Mouse (Mus musculus): ENCODE data around the gene Tedc1. TPM values are rescaled to one million over a fixed set of nuclear protein-coding genes. Genes with fewer than 3 reads are reported as not detected.

Tedc1 gene
- polyA plus RNA-seq, 1 experiment from 2014 or later: 37.4 TPM

- Histone ChIP-seq H3K36me3 (ENCODE audit: control insufficient read depth, insufficient read depth, low read length) (peaks cover 100% of the 10 kb centered on the region), H3K4me1 (ENCODE audit: control insufficient read depth, insufficient read depth, low read length) (no peaks in the 10 kb centered on the region), H3K27ac (ENCODE audit: low read depth, low read length) (no peak overlapping the region), H3K4me3 (ENCODE audit: low read length) (no peak overlapping the region), H3K9ac (ENCODE audit: low read depth, low read length) (no peak overlapping the region; the same call in 1 of the 2 replicates), H3K4me2 (replicated peaks; ENCODE audit: low read depth, low read length) (no peak overlapping the region), H3K27me3 (ENCODE audit: control insufficient read depth, insufficient read depth, low read length) (no peaks in the 10 kb centered on the region), H3K9me3 (ENCODE audit: control insufficient read depth, low read length) (no peaks in the 10 kb centered on the region)
- ATAC-seq (ENCODE audit: low FRiP score, low TSS enrichment): no peak
- 95% methylated on average over 8 of the region's 8 CpGs for WGBS
Observed at GRCm38 (mm10) chr12:113130732-113131131, 25.5 kb upstream of the Tedc1 start.

DNA sequence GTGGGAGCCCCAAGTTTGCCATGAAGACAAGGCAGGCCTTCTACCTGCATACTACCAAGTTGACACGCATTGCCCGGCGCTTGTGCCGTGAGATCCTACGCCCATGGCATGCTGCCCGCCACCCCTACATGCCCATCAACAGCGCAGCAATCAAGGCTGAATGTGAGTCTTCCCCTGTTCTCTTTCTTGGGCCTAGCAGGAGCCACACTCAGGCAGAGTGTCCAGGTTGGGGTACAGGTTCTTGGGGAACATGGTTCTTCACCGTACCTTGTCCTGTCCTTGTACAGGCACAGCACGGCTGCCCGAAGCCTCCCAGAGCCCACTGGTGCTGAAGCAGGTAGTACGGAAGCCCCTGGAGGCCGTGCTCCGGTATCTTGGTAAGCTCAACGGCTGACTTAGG lies 24.6 kb upstream of the Tedc1 start:
- no peak overlapping the region for H3K27ac ChIP-seq (ENCODE audit: low read depth, low read length)
- H3K27me3 ChIP-seq (ENCODE audit: control insufficient read depth, insufficient read depth, low read length): no peaks in the 10 kb centered on the region
- no peak overlapping the region for H3K4me2 ChIP-seq (replicated peaks; ENCODE audit: low read depth, low read length)
- no peaks in the 10 kb centered on the region for H3K4me1 ChIP-seq (ENCODE audit: control insufficient read depth, insufficient read depth, low read length)
- no peaks in the 10 kb centered on the region for H3K9me3 ChIP-seq (ENCODE audit: control insufficient read depth, low read length)
- H3K36me3 ChIP-seq (ENCODE audit: control insufficient read depth, insufficient read depth, low read length): peaks cover 100% of the 10 kb centered on the region
- no peak for ATAC-seq (ENCODE audit: low FRiP score, low TSS enrichment)
- H3K9ac ChIP-seq (ENCODE audit: low read depth, low read length): no peak overlapping the region
- 99% methylated on average over 14 of the region's 14 CpGs for WGBS
- H3K4me3 ChIP-seq (ENCODE audit: low read length): no peak overlapping the region

DNA sequence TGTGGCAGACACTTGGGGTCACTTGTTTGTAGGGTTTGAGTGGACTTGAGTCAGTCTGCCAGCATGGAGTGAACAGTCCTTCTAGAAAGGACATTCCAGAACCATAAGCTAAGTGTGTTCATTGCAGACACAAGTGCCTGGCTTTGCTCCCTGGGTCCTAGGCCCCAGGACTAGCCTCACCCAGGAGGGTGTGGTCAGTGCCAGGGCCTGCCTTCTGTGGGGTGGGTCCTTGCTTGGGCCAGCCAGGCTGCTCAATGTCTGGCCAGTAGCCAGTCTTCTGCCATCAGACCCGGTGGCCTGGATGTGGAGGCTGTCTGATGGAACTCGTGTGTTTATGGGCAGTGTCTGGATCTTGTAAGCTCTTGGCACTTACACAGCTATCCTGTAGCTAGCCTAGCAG lies 23.7 kb upstream of the Tedc1 start:
- WGBS: 90% methylated on average over 2 of the region's 2 CpGs
- Histone ChIP-seq H3K4me2 (replicated peaks; ENCODE audit: low read depth, low read length) (no peak overlapping the region), H3K27me3 (ENCODE audit: control insufficient read depth, insufficient read depth, low read length) (no peaks in the 10 kb centered on the region), H3K4me1 (ENCODE audit: control insufficient read depth, insufficient read depth, low read length) (no peaks in the 10 kb centered on the region), H3K27ac (ENCODE audit: low read depth, low read length) (no peak overlapping the region), H3K9ac (ENCODE audit: low read depth, low read length) (no peak overlapping the region), H3K4me3 (ENCODE audit: low read length) (no peak overlapping the region), H3K36me3 (ENCODE audit: control insufficient read depth, insufficient read depth, low read length) (peaks cover 100% of the 10 kb centered on the region), H3K9me3 (ENCODE audit: control insufficient read depth, low read length) (no peaks in the 10 kb centered on the region)
- no peak for ATAC-seq (ENCODE audit: low FRiP score, low TSS enrichment)

DNA sequence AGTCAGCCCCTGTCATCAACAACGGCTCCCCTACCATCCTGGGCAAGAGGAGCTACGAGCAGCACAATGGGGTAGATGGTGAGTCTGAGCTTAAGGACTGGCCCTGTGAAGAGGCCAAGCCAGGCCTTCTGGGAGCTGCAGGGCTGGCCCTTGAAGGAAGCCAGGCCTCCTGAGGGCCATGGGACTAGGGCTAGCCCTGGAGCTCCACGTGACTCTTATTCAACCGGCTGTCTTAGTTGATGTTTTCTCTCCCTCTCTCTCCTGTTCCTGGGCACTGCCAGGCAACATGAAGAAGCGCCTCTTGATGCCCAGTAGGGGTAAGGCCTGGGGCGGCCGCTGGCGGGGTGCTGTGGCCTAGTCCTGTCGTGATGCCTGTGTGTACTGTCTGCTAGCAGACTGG lies 23.0 kb upstream of the Tedc1 start:
- H3K4me2 ChIP-seq (replicated peaks; ENCODE audit: low read depth, low read length): no peak overlapping the region
- no peaks in the 10 kb centered on the region for H3K9me3 ChIP-seq (ENCODE audit: control insufficient read depth, low read length)
- ATAC-seq (ENCODE audit: low FRiP score, low TSS enrichment): no peak
- H3K9ac ChIP-seq (ENCODE audit: low read depth, low read length): no peak overlapping the region
- H3K27ac ChIP-seq (ENCODE audit: low read depth, low read length): no peak overlapping the region
- no peaks in the 10 kb centered on the region for H3K4me1 ChIP-seq (ENCODE audit: control insufficient read depth, insufficient read depth, low read length)
- no peaks in the 10 kb centered on the region for H3K27me3 ChIP-seq (ENCODE audit: control insufficient read depth, insufficient read depth, low read length)
- H3K36me3 ChIP-seq (ENCODE audit: control insufficient read depth, insufficient read depth, low read length): peaks cover 100% of the 10 kb centered on the region
- 95% methylated on average over 9 of the region's 9 CpGs for WGBS
- no peak overlapping the region for H3K4me3 ChIP-seq (ENCODE audit: low read length)

DNA sequence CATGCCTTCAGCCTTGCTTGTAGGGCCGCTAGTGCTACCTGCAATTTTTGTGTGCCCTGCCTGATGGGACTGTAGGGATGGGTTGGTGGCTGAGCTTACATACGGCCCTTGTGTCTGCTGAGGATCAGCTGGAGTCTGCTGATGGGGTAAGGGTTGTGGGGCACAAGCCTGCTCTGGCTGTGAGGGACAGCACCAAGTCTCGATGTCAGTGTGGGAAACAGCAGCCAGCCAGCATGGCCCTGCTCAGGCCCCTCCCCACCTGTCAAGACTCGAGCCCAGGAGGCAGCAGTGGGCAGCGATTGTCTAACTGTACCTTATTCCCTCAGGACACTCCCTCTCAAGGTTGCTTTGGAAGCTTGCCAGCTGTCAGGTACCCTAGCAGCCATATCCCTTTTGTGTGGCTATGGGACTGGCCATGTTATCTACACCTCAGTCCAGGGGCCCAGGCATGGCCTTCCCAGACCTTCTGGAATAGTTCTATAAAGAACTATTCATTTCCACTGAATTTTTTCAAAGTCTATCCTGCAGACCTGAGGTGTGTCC lies 22.3 kb upstream of the Tedc1 start:
- Histone ChIP-seq H3K4me1 (ENCODE audit: control insufficient read depth, insufficient read depth, low read length) (peaks cover 5% of the 10 kb centered on the region; the same call in 1 of the 2 replicates), H3K36me3 (ENCODE audit: control insufficient read depth, insufficient read depth, low read length) (peaks cover 99% of the 10 kb centered on the region)
- ATAC-seq (ENCODE audit: low FRiP score, low TSS enrichment): no peak

GRCm38 (mm10) chr12:113134502-113134901 lies 21.7 kb upstream of the Tedc1 start:
- Histone ChIP-seq H3K4me3 (ENCODE audit: low read length) (no peak overlapping the region), H3K27ac (ENCODE audit: low read depth, low read length) (no peak overlapping the region), H3K4me2 (replicated peaks; ENCODE audit: low read depth, low read length) (no peak overlapping the region), H3K9me3 (ENCODE audit: control insufficient read depth, low read length) (no peaks in the 10 kb centered on the region), H3K4me1 (ENCODE audit: control insufficient read depth, insufficient read depth, low read length) (peaks cover 10% of the 10 kb centered on the region; the same call in 1 of the 2 replicates), H3K36me3 (ENCODE audit: control insufficient read depth, insufficient read depth, low read length) (peaks cover 93% of the 10 kb centered on the region), H3K27me3 (ENCODE audit: control insufficient read depth, insufficient read depth, low read length) (no peaks in the 10 kb centered on the region), H3K9ac (ENCODE audit: low read depth, low read length) (no peak overlapping the region)
- ATAC-seq (ENCODE audit: low FRiP score, low TSS enrichment): no peak
- 94% methylated on average over 4 of the region's 4 CpGs for WGBS

More for the DNA sequence above, 22.3 kb upstream of the Tedc1 start:
- no peak overlapping the region for H3K4me3 ChIP-seq (ENCODE audit: low read length)
- no peaks in the 10 kb centered on the region for H3K9me3 ChIP-seq (ENCODE audit: control insufficient read depth, low read length)
- H3K4me2 ChIP-seq (replicated peaks; ENCODE audit: low read depth, low read length): no peak overlapping the region
- H3K9ac ChIP-seq (ENCODE audit: low read depth, low read length): no peak overlapping the region
- H3K27ac ChIP-seq (ENCODE audit: low read depth, low read length): no peak overlapping the region
- WGBS: 79% methylated on average over 5 of the region's 5 CpGs
- no peaks in the 10 kb centered on the region for H3K27me3 ChIP-seq (ENCODE audit: control insufficient read depth, insufficient read depth, low read length)

DNA sequence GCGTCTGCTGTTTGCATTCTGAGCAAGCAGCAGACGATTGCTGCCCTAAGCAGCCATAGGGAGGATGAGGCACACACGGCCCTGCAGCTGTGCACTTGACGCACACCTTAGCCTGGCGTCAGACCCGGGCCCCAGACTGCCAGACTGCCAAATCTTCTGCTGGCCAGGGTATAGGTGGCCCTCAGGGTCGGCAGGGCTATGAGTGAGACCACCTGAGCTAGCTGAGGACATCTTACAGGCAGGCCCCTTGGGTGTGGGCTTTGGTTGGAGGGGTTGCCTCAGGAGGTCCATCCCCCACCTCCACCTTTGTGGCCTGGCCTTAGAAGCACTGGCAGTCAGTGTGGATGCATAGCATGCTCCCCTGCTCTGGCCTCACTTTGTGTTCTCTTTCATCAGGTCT lies 20.8 kb upstream of the Tedc1 start:
- WGBS: 87% methylated on average over 7 of the region's 7 CpGs
- peaks cover 84% of the 10 kb centered on the region for H3K36me3 ChIP-seq (ENCODE audit: control insufficient read depth, insufficient read depth, low read length)
- H3K4me3 ChIP-seq (ENCODE audit: low read length): no peak overlapping the region
- 0 out of 2 replicates have a peak, but pooled peaks cover under 1% of the 10 kb centered on the region for H3K27me3 ChIP-seq (ENCODE audit: control insufficient read depth, insufficient read depth, low read length)
- H3K27ac ChIP-seq (ENCODE audit: low read depth, low read length): no peak overlapping the region
- H3K4me2 ChIP-seq (replicated peaks; ENCODE audit: low read depth, low read length): no peak overlapping the region
- ATAC-seq (ENCODE audit: low FRiP score, low TSS enrichment): no peak
- H3K4me1 ChIP-seq (ENCODE audit: control insufficient read depth, insufficient read depth, low read length): peaks cover 14% of the 10 kb centered on the region; the same call in 1 of the 2 replicates
- H3K9me3 ChIP-seq (ENCODE audit: control insufficient read depth, low read length): no peaks in the 10 kb centered on the region
- H3K9ac ChIP-seq (ENCODE audit: low read depth, low read length): no peak overlapping the region

DNA sequence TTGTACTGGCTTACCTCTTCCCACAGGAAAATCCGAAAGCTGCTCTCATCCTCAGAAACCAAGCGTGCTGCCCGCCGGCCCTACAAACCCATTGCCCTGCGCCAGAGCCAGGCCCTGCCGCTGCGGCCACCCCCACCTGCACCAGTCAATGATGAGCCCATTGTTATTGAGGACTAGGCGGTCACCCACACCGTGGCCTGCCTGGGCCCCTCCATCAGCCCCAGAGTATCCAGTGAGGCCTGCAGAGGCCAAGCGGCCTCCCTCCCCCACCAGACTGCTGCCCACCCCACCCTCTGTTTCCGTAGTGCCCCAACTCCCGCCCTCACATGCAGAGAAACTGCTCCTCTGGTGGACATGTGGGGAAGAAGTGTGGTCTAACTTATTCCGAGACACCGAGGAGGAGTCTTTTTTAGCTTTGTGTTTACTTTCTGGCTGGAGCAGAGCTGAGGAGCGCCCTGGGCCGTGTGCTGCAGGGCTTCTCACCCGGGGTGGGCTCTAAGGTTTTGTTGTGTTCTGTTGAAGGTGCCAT lies 19.7 kb upstream of the Tedc1 start:
- no peak overlapping the region for H3K27ac ChIP-seq (ENCODE audit: low read depth, low read length)
- H3K4me1 ChIP-seq (ENCODE audit: control insufficient read depth, insufficient read depth, low read length): peaks cover 21% of the 10 kb centered on the region; the same call in 1 of the 2 replicates
- 0 out of 2 replicates have a peak, but pooled peaks cover 7% of the 10 kb centered on the region for H3K27me3 ChIP-seq (ENCODE audit: control insufficient read depth, insufficient read depth, low read length)
- no peak for ATAC-seq (ENCODE audit: low FRiP score, low TSS enrichment)
- H3K4me2 ChIP-seq (replicated peaks; ENCODE audit: low read depth, low read length): no peak overlapping the region
- H3K9me3 ChIP-seq (ENCODE audit: control insufficient read depth, low read length): no peaks in the 10 kb centered on the region
- no peak overlapping the region for H3K9ac ChIP-seq (ENCODE audit: low read depth, low read length)
- H3K4me3 ChIP-seq (ENCODE audit: low read length): no peak overlapping the region
- 90% methylated on average over 17 of the region's 17 CpGs for WGBS
- H3K36me3 ChIP-seq (ENCODE audit: control insufficient read depth, insufficient read depth, low read length): peaks cover 73% of the 10 kb centered on the region

DNA sequence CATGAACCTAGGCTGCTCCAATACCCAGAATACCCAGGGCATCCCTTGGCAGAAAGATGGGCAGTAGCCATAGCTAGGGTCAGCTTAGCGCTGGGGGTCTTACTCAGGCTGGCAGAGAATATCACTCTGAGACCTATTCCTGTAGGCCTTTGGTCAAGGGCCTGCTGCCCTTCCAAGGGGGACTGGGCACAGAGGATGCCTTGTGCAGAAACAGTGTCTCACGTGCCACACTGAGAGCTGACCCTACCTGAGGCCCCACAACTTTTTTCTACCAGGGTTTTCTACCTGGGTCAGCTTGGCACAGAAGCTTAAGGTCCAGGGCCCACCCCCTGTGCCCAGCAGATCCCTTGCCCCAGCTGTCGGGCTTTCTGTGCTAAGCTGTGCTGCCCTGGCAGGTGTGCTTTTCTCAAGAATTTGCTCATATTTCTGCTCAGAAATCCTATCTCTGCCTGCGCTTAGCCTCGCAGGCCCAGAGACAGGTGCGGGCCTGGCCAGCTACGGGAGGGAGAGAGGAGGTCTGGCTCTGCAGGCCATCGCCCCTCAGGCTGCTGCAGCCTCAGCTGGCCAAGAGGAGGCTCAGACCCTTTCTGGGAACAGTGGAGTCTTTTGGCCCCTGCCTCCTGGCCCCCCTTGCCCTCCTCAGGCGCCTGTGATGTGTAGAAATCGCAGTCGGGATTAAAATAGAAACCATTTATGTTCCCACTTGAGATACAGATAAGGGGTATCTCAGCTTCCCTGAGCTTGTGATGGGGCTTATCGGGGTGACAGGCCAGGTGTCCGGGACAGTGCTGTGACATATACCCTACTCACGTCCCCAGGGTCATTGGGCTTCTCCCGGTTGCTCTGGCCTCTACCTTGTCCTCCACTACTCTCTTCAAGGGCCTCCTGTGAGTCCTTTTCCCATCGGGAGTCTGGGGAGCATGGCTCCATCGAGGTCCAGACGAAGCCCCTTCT lies 18.7 kb upstream of the Tedc1 start:
- WGBS: 89% methylated on average over 18 of the region's 18 CpGs
- Histone ChIP-seq H3K27me3 (ENCODE audit: control insufficient read depth, insufficient read depth, low read length) (0 out of 2 replicates have a peak, but pooled peaks cover 7% of the 10 kb centered on the region), H3K4me3 (ENCODE audit: low read length) (no peak overlapping the region), H3K4me1 (ENCODE audit: control insufficient read depth, insufficient read depth, low read length) (peaks cover 28% of the 10 kb centered on the region), H3K9me3 (ENCODE audit: control insufficient read depth, low read length) (no peaks in the 10 kb centered on the region), H3K27ac (ENCODE audit: low read depth, low read length) (no peak overlapping the region), H3K9ac (ENCODE audit: low read depth, low read length) (no peak overlapping the region), H3K36me3 (ENCODE audit: control insufficient read depth, insufficient read depth, low read length) (peaks cover 63% of the 10 kb centered on the region), H3K4me2 (replicated peaks; ENCODE audit: low read depth, low read length) (no peak overlapping the region)
- ATAC-seq (ENCODE audit: low FRiP score, low TSS enrichment): no peak
